Mouse (Mus musculus) heart, postnatal 25 days (tissue): ENCODE results near the gene Stac. TPM values are rescaled to one million over a fixed set of nuclear protein-coding genes. Genes with fewer than 3 reads are reported as not detected.

Experiments used
- DNase-seq: peaks from one replicate; pipeline ENCODE4 v3.0.0; 2022; ENCODE audit warnings: low spot score
- intact Hi-C: fragments of 180-260 bp; cut with DNase I; formaldehyde crosslinking; loops from one replicate; pipeline ENCODE4 v1.15.1; 2025
- total RNA-seq, 2 experiments: library from RNA; stranded (reverse); gene quantifications; 2 replicates each; pipeline ENCODE4 v1.2.3; 2021

Gene Stac
- total RNA-seq, 2 experiments from 2014 or later: 0.28 to 0.29 TPM

- intact Hi-C loops: no loop called here
- no peak for DNase-seq
These were observed 81.4 kb downstream of the Stac start for GRCm38 (mm10) chr9:111608762-111609161.

GRCm38 (mm10) chr9:111606603-111607002 lies 83.5 kb downstream of the Stac start:
- intact Hi-C loops: no loop called here
- no peak for DNase-seq

GRCm38 (mm10) chr9:111587527-111587926 lies 102.6 kb downstream of the Stac start:
- DNase-seq: no peak
- intact Hi-C loops: no loop called here

GRCm38 (mm10) chr9:111578784-111579183 lies 111.4 kb downstream of the Stac start:
- DNase-seq: no peak
- intact Hi-C loops: no loop called here

- intact Hi-C loops: no loop called here
- DNase-seq: no peak
These were observed 112.7 kb downstream of the Stac start for GRCm38 (mm10) chr9:111577453-111577852.

- DNase-seq: no peak
- intact Hi-C loops: no loop called here
These were observed 114.3 kb downstream of the Stac start for GRCm38 (mm10) chr9:111575889-111576288.

GRCm38 (mm10) chr9:111573836-111574235 lies 116.3 kb downstream of the Stac start:
- no peak for DNase-seq
- intact Hi-C loops: loop anchor here (5.0 kb wide), 1 partner anchor 343 kb away; no protein-coding TSS in a partner anchor

- DNase-seq: no peak
- intact Hi-C loops: loop anchor here (5.0 kb wide), 1 partner anchor 346 kb away; no protein-coding TSS in a partner anchor
These were observed 118.5 kb downstream of the Stac start for GRCm38 (mm10) chr9:111571619-111572018.

- no peak for DNase-seq
These were observed 126.0 kb downstream of the Stac start for GRCm38 (mm10) chr9:111564176-111564575.

GRCm38 (mm10) chr9:111563226-111563625 lies 126.9 kb downstream of the Stac start:
- intact Hi-C loops: no loop called here
- no peak for DNase-seq

More at GRCm38 (mm10) chr9:111564176-111564575, 126.0 kb downstream of the Stac start:
- intact Hi-C loops: no loop called here

- DNase-seq: no peak
- intact Hi-C loops: no loop called here
These were observed 127.7 kb downstream of the Stac start for GRCm38 (mm10) chr9:111562217-111562988.

GRCm38 (mm10) chr9:111556699-111557098 lies 133.4 kb downstream of the Stac start:
- intact Hi-C loops: no loop called here
- DNase-seq: no peak

- intact Hi-C loops: no loop called here
- DNase-seq: no peak
These were observed 137.3 kb downstream of the Stac start for GRCm38 (mm10) chr9:111552865-111553264.

GRCm38 (mm10) chr9:111551461-111552190 lies 138.5 kb downstream of the Stac start:
- intact Hi-C loops: loop anchor here (2.0 kb wide), 1 partner anchor 365 kb away; no protein-coding TSS in a partner anchor
- DNase-seq: no peak

- DNase-seq: no peak
- intact Hi-C loops: loop anchor here (2.0 kb wide), 1 partner anchor 366 kb away; no protein-coding TSS in a partner anchor
These were observed 139.2 kb downstream of the Stac start for GRCm38 (mm10) chr9:111550963-111551321.

GRCm38 (mm10) chr9:111550281-111550962 lies 139.7 kb downstream of the Stac start:
- intact Hi-C loops: loop anchor here (2.0 kb wide), 1 partner anchor 366 kb away; no protein-coding TSS in a partner anchor
- no peak for DNase-seq

- intact Hi-C loops: no loop called here
- DNase-seq: no peak
These were observed 147.5 kb downstream of the Stac start for GRCm38 (mm10) chr9:111542663-111543062.

- intact Hi-C loops: no loop called here
- DNase-seq: no peak
These were observed 154.6 kb downstream of the Stac start for GRCm38 (mm10) chr9:111535445-111536064.

GRCm38 (mm10) chr9:111534744-111535423 lies 155.3 kb downstream of the Stac start:
- intact Hi-C loops: no loop called here
- DNase-seq: no peak
